Mouse (Mus musculus) ES-Bruce4 (cell line): ENCODE measurements around the gene Cep250. TPM values are rescaled to one million over a fixed set of nuclear protein-coding genes. Genes with fewer than 3 reads are reported as not detected.

Experiments used
- H3K27ac ChIP-seq: 2 replicates; pipeline ENCODE4 v1.5.1; 2012; ENCODE audit warnings: low read length, inconsistent platforms; ENCODE audit not compliant: insufficient read depth
- H3K27me3 ChIP-seq: 2 replicates; pipeline ENCODE4 v1.6.1; 2012; ENCODE audit warnings: mild to moderate bottlenecking, low read length, inconsistent platforms; ENCODE audit not compliant: control insufficient read depth, poor library complexity, insufficient read depth, severe bottlenecking
- H3K36me3 ChIP-seq: 2 replicates; pipeline ENCODE4 v1.6.1; 2012; ENCODE audit warnings: inconsistent platforms, mild to moderate bottlenecking, low read length, moderate library complexity; ENCODE audit not compliant: control insufficient read depth, poor library complexity, insufficient read depth, severe bottlenecking
- H3K4me1 ChIP-seq: one replicate; pipeline ENCODE4 v1.8.1; 2011; ENCODE audit warnings: low read length; ENCODE audit not compliant: control insufficient read depth, insufficient read depth
- H3K4me3 ChIP-seq: 2 replicates; pipeline ENCODE4 v1.5.1; 2011; ENCODE audit warnings: low read depth, mild to moderate bottlenecking, low read length
- H3K9ac ChIP-seq: 2 replicates; pipeline ENCODE4 v1.6.1; 2012; ENCODE audit warnings: low read depth, mild to moderate bottlenecking, inconsistent platforms; ENCODE audit not compliant: poor library complexity, severe bottlenecking
- H3K9me3 ChIP-seq: replicated peaks from 2 replicates; pipeline ENCODE4 v1.6.1; 2012; ENCODE audit warnings: mild to moderate bottlenecking, low read length, inconsistent platforms; ENCODE audit not compliant: control insufficient read depth, poor library complexity, insufficient read depth, severe bottlenecking
- CTCF ChIP-seq: IDR thresholded peaks from one replicate; pipeline ENCODE4 v1.8.1; 2011; ENCODE audit warnings: low read depth, low read length
- EP300 ChIP-seq: IDR thresholded peaks from 2 replicates; pipeline ENCODE4 v1.6.1; 2011; ENCODE audit warnings: low read depth, low read length; ENCODE audit not compliant: insufficient read depth
- POLR2A ChIP-seq: IDR thresholded peaks from one replicate; pipeline ENCODE4 v1.8.1; 2011; ENCODE audit warnings: low read length; ENCODE audit not compliant: insufficient read depth
- polyA plus RNA-seq: library from polyadenylated mRNA; stranded (reverse); fragments of >200 nt; gene quantifications from 2 replicates; pipeline ENCODE4 v1.2.4, GENCODE M21; 2011; ENCODE audit warnings: low read depth; ENCODE audit not compliant: missing spikeins, insufficient read depth, insufficient read length

The Cep250 gene
- polyA plus RNA-seq, 1 experiment, result 24.9 TPM

- H3K27ac ChIP-seq, result no peak overlapping the region
- no peak overlapping the region for H3K4me3 ChIP-seq
- H3K27me3 ChIP-seq, result no peaks in the 10 kb centered on the region
- no peaks in the 10 kb centered on the region for H3K9me3 ChIP-seq
- no peak overlapping the region for H3K9ac ChIP-seq
- TF ChIP-seq EP300, result no peak
- no peak for TF ChIP-seq CTCF
- no peak for TF ChIP-seq POLR2A
- peaks cover 50% of the 10 kb centered on the region for H3K36me3 ChIP-seq
- H3K4me1 ChIP-seq, result no peaks in the 10 kb centered on the region
Measured at GRCm38 (mm10) chr2:155974087-155974731, 18.0 kb downstream of the Cep250 start.

GRCm38 (mm10) chr2:155979328-155979991 lies 23.2 kb downstream of the Cep250 start:
- H3K4me3 ChIP-seq, result no peak overlapping the region
- no peak overlapping the region for H3K9ac ChIP-seq
- no peaks in the 10 kb centered on the region for H3K9me3 ChIP-seq
- no peak for TF ChIP-seq CTCF
- TF ChIP-seq POLR2A, result no peak
- TF ChIP-seq EP300, result no peak
- H3K27ac ChIP-seq, result no peak overlapping the region
- peaks cover 49% of the 10 kb centered on the region for H3K36me3 ChIP-seq
- no peaks in the 10 kb centered on the region for H3K4me1 ChIP-seq
- H3K27me3 ChIP-seq, result no peaks in the 10 kb centered on the region

- Histone ChIP-seq H3K4me1 (no peaks in the 10 kb centered on the region), H3K4me3 (no peak overlapping the region), H3K36me3 (peaks cover 44% of the 10 kb centered on the region), H3K9me3 (0 out of 2 replicates have a peak, but pooled peaks cover 2% of the 10 kb centered on the region), H3K9ac (no peak overlapping the region), H3K27ac (no peak overlapping the region), H3K27me3 (no peaks in the 10 kb centered on the region)
- TF ChIP-seq EP300 (no peak), POLR2A (no peak), CTCF (no peak)
Measured at GRCm38 (mm10) chr2:155985776-155986175, 29.5 kb downstream of the Cep250 start.

- H3K4me3 ChIP-seq, result no peak overlapping the region
- no peak overlapping the region for H3K9ac ChIP-seq
- TF ChIP-seq CTCF (no peak), EP300 (no peak), POLR2A (no peak)
- no peaks in the 10 kb centered on the region for H3K27me3 ChIP-seq
- 0 out of 2 replicates have a peak, but pooled peaks cover 2% of the 10 kb centered on the region for H3K9me3 ChIP-seq
- H3K27ac ChIP-seq, result no peak overlapping the region
- H3K36me3 ChIP-seq, result peaks cover 40% of the 10 kb centered on the region
- H3K4me1 ChIP-seq, result no peaks in the 10 kb centered on the region
Measured at GRCm38 (mm10) chr2:155987131-155987530, 30.9 kb downstream of the Cep250 start.

GRCm38 (mm10) chr2:155989085-155989484 lies 32.8 kb downstream of the Cep250 start:
- TF ChIP-seq CTCF (no peak), POLR2A (no peak), EP300 (no peak)
- H3K9me3 ChIP-seq, result 0 out of 2 replicates have a peak, but pooled peaks cover 2% of the 10 kb centered on the region
- H3K27me3 ChIP-seq, result no peaks in the 10 kb centered on the region
- H3K9ac ChIP-seq, result no peak overlapping the region
- no peaks in the 10 kb centered on the region for H3K4me1 ChIP-seq
- peaks cover 34% of the 10 kb centered on the region for H3K36me3 ChIP-seq
- no peak overlapping the region for H3K27ac ChIP-seq
- no peak overlapping the region for H3K4me3 ChIP-seq

GRCm38 (mm10) chr2:155991151-155991550 lies 34.9 kb downstream of the Cep250 start:
- Histone ChIP-seq H3K9ac (no peak overlapping the region), H3K4me3 (no peak overlapping the region), H3K4me1 (no peaks in the 10 kb centered on the region), H3K27me3 (no peaks in the 10 kb centered on the region), H3K36me3 (peaks cover 24% of the 10 kb centered on the region), H3K27ac (no peak overlapping the region), H3K9me3 (0 out of 2 replicates have a peak, but pooled peaks cover 2% of the 10 kb centered on the region)
- TF ChIP-seq CTCF, result no peak
- no peak for TF ChIP-seq EP300
- no peak for TF ChIP-seq POLR2A
